Mouse (Mus musculus) C2C12 (cell line): ENCODE measurements at regions not wholly inside any gene's neighbourhood (a gene's known extent, or its start where the extent isn't known, plus 50 kb on each side); places are given as distances from the start of the nearest gene placed in this dataset.

ENCODE experiments used
- H3K27me3 ChIP-seq: one replicate; pipeline ENCODE4 v1.6.1; 2011; ENCODE audit not compliant: control insufficient read depth, insufficient read depth, insufficient read length
- H3K36me3 ChIP-seq: one replicate; pipeline ENCODE4 v1.6.1; 2011; ENCODE audit not compliant: control insufficient read depth, insufficient read depth
- H3K4me3 ChIP-seq: one replicate; pipeline ENCODE4 v1.5.1; 2011; ENCODE audit warnings: mild to moderate bottlenecking, control low read depth; ENCODE audit not compliant: poor library complexity, insufficient read depth, severe bottlenecking
- H3K79me2 ChIP-seq: one replicate; pipeline ENCODE4 v1.6.1; 2011; ENCODE audit not compliant: control insufficient read depth, insufficient read depth
- H3K79me3 ChIP-seq: one replicate; pipeline ENCODE4 v1.6.1; 2011; ENCODE audit warnings: low read depth, control low read depth
- H3ac ChIP-seq: one replicate; pipeline ENCODE3; 2011; ENCODE audit warnings: low read depth; ENCODE audit not compliant: control insufficient read depth, insufficient read length
- CEBPB ChIP-seq: IDR thresholded peaks from one replicate; pipeline ENCODE4 v1.6.1; 2011; ENCODE audit warnings: low read depth, mild to moderate bottlenecking, control low read depth, moderate library complexity
- CTCF ChIP-seq: IDR thresholded peaks from one replicate; pipeline ENCODE4 v1.5.1; 2011; ENCODE audit not compliant: control insufficient read depth, insufficient read depth, insufficient read length
- FOSL1 ChIP-seq: IDR thresholded peaks from one replicate; pipeline ENCODE4 v1.8.0; 2011; ENCODE audit warnings: mild to moderate bottlenecking, low read length; ENCODE audit not compliant: poor library complexity, insufficient read depth, severe bottlenecking
- MAX ChIP-seq: IDR thresholded peaks from one replicate; pipeline ENCODE4 v1.6.1; 2011; ENCODE audit warnings: mild to moderate bottlenecking, control low read depth
- MYOD1 ChIP-seq: IDR thresholded peaks from one replicate; pipeline ENCODE4 v1.6.1; 2011; ENCODE audit warnings: low read depth; ENCODE audit not compliant: control insufficient read depth, insufficient read length
- MYOG ChIP-seq: IDR thresholded peaks from one replicate; pipeline ENCODE4 v1.6.1; 2011; ENCODE audit not compliant: control insufficient read depth, insufficient read length; ENCODE audit errors: extremely low read depth
- USF1 ChIP-seq: IDR thresholded peaks from one replicate; pipeline ENCODE4 v1.6.1; 2011; ENCODE audit warnings: low read depth, mild to moderate bottlenecking, control low read depth, moderate library complexity

DNA sequence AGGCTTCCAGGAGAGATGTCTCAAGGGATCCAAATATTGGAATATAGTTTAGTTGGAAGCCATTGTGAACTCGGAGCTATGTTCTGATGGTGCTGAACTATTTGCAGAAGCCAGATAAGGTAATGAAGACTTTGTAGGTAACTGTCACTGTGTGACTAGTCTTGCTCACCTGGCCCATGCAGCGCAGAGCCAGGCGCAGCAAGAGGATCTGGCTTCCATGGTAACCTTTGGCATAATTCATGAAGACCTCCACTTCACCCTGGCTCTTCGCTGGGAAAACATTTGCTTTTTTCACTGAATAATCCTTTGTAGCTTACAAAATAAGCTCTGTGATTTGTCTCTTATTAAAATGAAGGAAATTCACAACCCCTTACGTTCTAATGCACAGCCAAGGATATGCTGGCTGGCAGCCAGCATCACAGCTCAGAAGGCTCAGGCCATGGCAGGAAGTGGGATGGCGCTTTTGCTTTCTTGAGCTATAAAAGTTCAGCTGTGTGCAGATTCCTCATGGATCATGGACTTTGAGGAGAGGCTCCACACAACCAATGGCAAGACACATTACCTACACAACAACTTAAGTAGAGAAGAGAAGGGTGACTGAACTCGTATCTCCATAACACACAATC, 501.4 kb downstream of the Gm826 start:
- Histone ChIP-seq H3K79me2 (no peaks in the 10 kb centered on the region), H3K79me3 (no peaks in the 10 kb centered on the region), H3ac (no peak overlapping the region), H3K4me3 (no peak overlapping the region), H3K27me3 (no peaks in the 10 kb centered on the region), H3K36me3 (no peaks in the 10 kb centered on the region)
- TF ChIP-seq MAX: no peak
- no peak for TF ChIP-seq USF1
- TF ChIP-seq CTCF: no peak
- TF ChIP-seq MYOD1: no peak
- no peak for TF ChIP-seq MYOG
- TF ChIP-seq CEBPB: no peak
- no peak for TF ChIP-seq FOSL1

DNA sequence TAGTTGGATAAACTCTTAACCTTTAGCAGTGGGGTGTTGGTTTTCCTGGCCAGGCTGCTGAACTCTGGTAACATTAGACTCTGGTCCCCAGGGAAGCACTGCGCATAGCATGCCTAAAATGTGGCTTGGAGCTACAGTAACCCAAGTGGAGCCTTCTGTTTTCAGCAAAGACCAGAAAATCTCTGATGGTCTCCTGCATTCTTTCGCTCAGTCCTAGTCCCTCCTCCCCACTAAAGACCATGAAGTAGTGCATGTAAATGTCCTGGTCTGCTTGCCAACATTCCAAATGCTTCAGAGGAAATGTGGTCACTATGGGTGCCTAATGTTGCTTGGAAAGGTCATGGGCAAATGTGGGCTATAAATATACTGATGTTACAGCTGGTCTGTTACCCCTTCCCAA, 507.5 kb downstream of the Gm826 start:
- H3K79me2 ChIP-seq: no peaks in the 10 kb centered on the region
- no peaks in the 10 kb centered on the region for H3K27me3 ChIP-seq
- no peak for TF ChIP-seq MYOG
- no peak overlapping the region for H3ac ChIP-seq
- H3K36me3 ChIP-seq: no peaks in the 10 kb centered on the region
- no peak overlapping the region for H3K4me3 ChIP-seq
- no peaks in the 10 kb centered on the region for H3K79me3 ChIP-seq

- TF ChIP-seq USF1 (no peak), MYOD1 (no peak), CEBPB (no peak), FOSL1 (no peak), MAX (no peak), MYOG (no peak), CTCF (no peak)
Observed at GRCm38 (mm10) chr2:159818556-159818955, 515.4 kb downstream of the Gm826 start.

DNA sequence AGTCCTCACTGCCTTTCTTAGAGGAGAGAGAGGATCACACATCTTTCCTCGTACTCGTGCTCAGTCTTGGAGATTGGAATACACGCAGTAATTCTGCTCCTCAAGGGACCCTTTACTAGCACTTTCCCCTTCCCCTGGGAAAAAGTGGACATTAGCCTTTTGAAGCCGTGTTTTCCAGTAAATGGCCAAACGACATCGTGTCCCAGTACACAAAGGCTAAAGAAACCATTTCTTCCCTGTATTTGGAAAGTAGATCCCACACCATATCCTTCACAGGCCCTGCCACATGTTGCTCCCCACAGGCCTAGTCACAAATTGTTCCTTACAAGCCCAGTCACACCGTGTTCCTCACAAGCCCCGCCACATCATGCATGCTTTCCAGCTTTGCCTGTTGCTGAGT, 517.6 kb downstream of the Gm826 start:
- TF ChIP-seq CTCF (no peak), USF1 (no peak), MAX (no peak), FOSL1 (no peak), MYOG (no peak)
- H3ac ChIP-seq: no peak overlapping the region

More at GRCm38 (mm10) chr2:159818556-159818955, 515.4 kb downstream of the Gm826 start:
- H3K36me3 ChIP-seq: no peaks in the 10 kb centered on the region
- no peaks in the 10 kb centered on the region for H3K79me3 ChIP-seq
- H3ac ChIP-seq: no peak overlapping the region
- no peaks in the 10 kb centered on the region for H3K27me3 ChIP-seq
- no peak overlapping the region for H3K4me3 ChIP-seq
- no peaks in the 10 kb centered on the region for H3K79me2 ChIP-seq

More for the DNA sequence above, 517.6 kb downstream of the Gm826 start:
- no peaks in the 10 kb centered on the region for H3K79me3 ChIP-seq
- H3K79me2 ChIP-seq: no peaks in the 10 kb centered on the region
- H3K27me3 ChIP-seq: no peaks in the 10 kb centered on the region
- no peak overlapping the region for H3K4me3 ChIP-seq
- no peaks in the 10 kb centered on the region for H3K36me3 ChIP-seq
